Mouse (Mus musculus) kidney, adult 9 months (tissue): ENCODE measurements around the gene Dusp3.

Experiments used
- DNase-seq: peaks from one replicate; pipeline ENCODE4 v3.0.0; 2022

Dusp3 gene

GRCm38 (mm10) chr11:101974181-101974580 is 12.6 kb downstream of the Dusp3 start:
- no peak for DNase-seq

- no peak for DNase-seq
These were observed 13.3 kb downstream of the Dusp3 start for GRCm38 (mm10) chr11:101973496-101973895.

- DNase-seq: no peak
These were observed 14.2 kb downstream of the Dusp3 start for GRCm38 (mm10) chr11:101972651-101973050.

- no peak for DNase-seq
These were observed 14.7 kb downstream of the Dusp3 start for GRCm38 (mm10) chr11:101972097-101972496.

- DNase-seq: peak; percentile 40
These were observed 15.4 kb downstream of the Dusp3 start for GRCm38 (mm10) chr11:101971410-101971809.

- DNase-seq: no peak
These were observed 17.0 kb downstream of the Dusp3 start for GRCm38 (mm10) chr11:101969835-101970234.

GRCm38 (mm10) chr11:101968791-101969190 is 18.0 kb downstream of the Dusp3 start:
- DNase-seq: peak; percentile 89

- no peak for DNase-seq
These were observed 18.5 kb downstream of the Dusp3 start for GRCm38 (mm10) chr11:101968311-101968710.

- no peak for DNase-seq
These were observed 19.7 kb downstream of the Dusp3 start, which contains the start of gene Sost for GRCm38 (mm10) chr11:101966965-101967614. Sost (minus strand) TSS chr11:101967015.

- DNase-seq: no peak
These were observed 21.3 kb downstream of the Dusp3 start for GRCm38 (mm10) chr11:101965553-101965952.

GRCm38 (mm10) chr11:101964647-101965046 is 22.2 kb downstream of the Dusp3 start:
- no peak for DNase-seq

- no peak for DNase-seq
These were observed 23.1 kb downstream of the Dusp3 start for GRCm38 (mm10) chr11:101963473-101964291.

- no peak for DNase-seq
These were observed 23.8 kb downstream of the Dusp3 start for GRCm38 (mm10) chr11:101963043-101963442.

GRCm38 (mm10) chr11:101957476-101957875 is 29.3 kb downstream of the Dusp3 start:
- DNase-seq: no peak

GRCm38 (mm10) chr11:101953441-101953840 is 33.4 kb downstream of the Dusp3 start:
- DNase-seq: no peak

- DNase-seq: peak; percentile 80
These were observed 34.1 kb downstream of the Dusp3 start for GRCm38 (mm10) chr11:101952541-101953341.

- DNase-seq: no peak
These were observed 36.8 kb downstream of the Dusp3 start for GRCm38 (mm10) chr11:101950021-101950420.

GRCm38 (mm10) chr11:101946525-101946924 is 40.3 kb downstream of the Dusp3 start:
- DNase-seq: no peak

- no peak for DNase-seq
These were observed 43.8 kb downstream of the Dusp3 start for GRCm38 (mm10) chr11:101943055-101943454.

GRCm38 (mm10) chr11:101937108-101937507 is 49.7 kb downstream of the Dusp3 start:
- DNase-seq: no peak

- DNase-seq: no peak
These were observed 50.4 kb downstream of the Dusp3 start for GRCm38 (mm10) chr11:101936421-101936820.

GRCm38 (mm10) chr11:101935743-101936142 is 51.1 kb downstream of the Dusp3 start:
- DNase-seq: peak; percentile 41

- no peak for DNase-seq
These were observed 54.8 kb downstream of the Dusp3 start for GRCm38 (mm10) chr11:101931978-101932377.
